Mouse (Mus musculus): ENCODE results near the gene Pex11g. TPM values are rescaled to one million over a fixed set of nuclear protein-coding genes. Genes with fewer than 3 reads are reported as not detected.

The Pex11g gene
- polyA plus RNA-seq, 1 experiment, result not detected

GRCm38 (mm10) chr8:3485192-3485591 lies 17.7 kb upstream of the Pex11g start:
- no peaks in the 10 kb centered on the region for H3K4me1 ChIP-seq (ENCODE audit: control insufficient read depth, insufficient read depth, low read length)
- TF ChIP-seq CTCF (IDR thresholded peaks at IDR 0.05; ENCODE audit: insufficient read depth, low read depth, low read length) (no peak), POLR2A (IDR thresholded peaks at IDR 0.05; ENCODE audit: insufficient read depth, low read depth, low read length) (no peak)
- no peak overlapping the region for H3K4me3 ChIP-seq (ENCODE audit: insufficient read depth, low read depth, low read length)
- 30% methylated on average over 5 of the region's 5 CpGs for WGBS
- no peak overlapping the region for H3K27ac ChIP-seq (ENCODE audit: insufficient read depth, low read depth, low read length)

- no peak overlapping the region for H3K4me3 ChIP-seq (ENCODE audit: insufficient read depth, low read depth, low read length)
- no peak overlapping the region for H3K27ac ChIP-seq (ENCODE audit: insufficient read depth, low read depth, low read length)
- WGBS, result 79% methylated on average over 7 of the region's 7 CpGs
- TF ChIP-seq POLR2A (IDR thresholded peaks at IDR 0.05; ENCODE audit: insufficient read depth, low read depth, low read length) (no peak), CTCF (IDR thresholded peaks at IDR 0.05; ENCODE audit: insufficient read depth, low read depth, low read length) (no peak)
- H3K4me1 ChIP-seq (ENCODE audit: control insufficient read depth, insufficient read depth, low read length), result no peaks in the 10 kb centered on the region
These were observed 16.1 kb upstream of the Pex11g start for GRCm38 (mm10) chr8:3483546-3483945.

- TF ChIP-seq CTCF (IDR thresholded peaks at IDR 0.05; ENCODE audit: insufficient read depth, low read depth, low read length), result no peak
- Histone ChIP-seq H3K4me1 (ENCODE audit: control insufficient read depth, insufficient read depth, low read length) (no peaks in the 10 kb centered on the region), H3K4me3 (ENCODE audit: insufficient read depth, low read depth, low read length) (no peak overlapping the region), H3K27ac (ENCODE audit: insufficient read depth, low read depth, low read length) (no peak overlapping the region)
- WGBS, result 82% methylated on average over 22 of the region's 22 CpGs
These were observed 14.8 kb upstream of the Pex11g start for GRCm38 (mm10) chr8:3482240-3482740.

- TF ChIP-seq POLR2A (IDR thresholded peaks at IDR 0.05; ENCODE audit: insufficient read depth, low read depth, low read length), result no peak
- no peak for TF ChIP-seq CTCF (IDR thresholded peaks at IDR 0.05; ENCODE audit: insufficient read depth, low read depth, low read length)
- Histone ChIP-seq H3K4me3 (ENCODE audit: insufficient read depth, low read depth, low read length) (no peak overlapping the region), H3K4me1 (ENCODE audit: control insufficient read depth, insufficient read depth, low read length) (no peaks in the 10 kb centered on the region), H3K27ac (ENCODE audit: insufficient read depth, low read depth, low read length) (no peak overlapping the region)
- 58% methylated on average over 5 of the region's 5 CpGs for WGBS
These were observed 14.1 kb upstream of the Pex11g start for GRCm38 (mm10) chr8:3481605-3482004.

GRCm38 (mm10) chr8:3480221-3480785 lies 12.8 kb upstream of the Pex11g start:
- no peak for TF ChIP-seq POLR2A (IDR thresholded peaks at IDR 0.05; ENCODE audit: insufficient read depth, low read depth, low read length)
- no peak for TF ChIP-seq CTCF (IDR thresholded peaks at IDR 0.05; ENCODE audit: insufficient read depth, low read depth, low read length)
- 68% methylated on average over 4 of the region's 4 CpGs for WGBS
- Histone ChIP-seq H3K4me1 (ENCODE audit: control insufficient read depth, insufficient read depth, low read length) (peaks cover 7% of the 10 kb centered on the region; the same call in 1 of the 2 replicates), H3K27ac (ENCODE audit: insufficient read depth, low read depth, low read length) (no peak overlapping the region), H3K4me3 (ENCODE audit: insufficient read depth, low read depth, low read length) (no peak overlapping the region)

- H3K4me1 ChIP-seq (ENCODE audit: control insufficient read depth, insufficient read depth, low read length), result peaks cover 7% of the 10 kb centered on the region; the same call in 1 of the 2 replicates
- no peak overlapping the region for H3K27ac ChIP-seq (ENCODE audit: insufficient read depth, low read depth, low read length)
- peak overlapping the region; percentile 37 for H3K4me3 ChIP-seq (ENCODE audit: insufficient read depth, low read depth, low read length)
- WGBS, result 25% methylated on average over 37 of the region's 37 CpGs
- no peak for TF ChIP-seq POLR2A (IDR thresholded peaks at IDR 0.05; ENCODE audit: insufficient read depth, low read depth, low read length)
- TF ChIP-seq CTCF (IDR thresholded peaks at IDR 0.05; ENCODE audit: insufficient read depth, low read depth, low read length), result no peak
These were observed 8.4 kb upstream of the Pex11g start for GRCm38 (mm10) chr8:3475715-3476429.

- H3K27ac ChIP-seq (ENCODE audit: insufficient read depth, low read depth, low read length), result no peak within 1 kb of the TSS
- no peaks in the 10 kb centered on the region for H3K4me1 ChIP-seq (ENCODE audit: control insufficient read depth, insufficient read depth, low read length)
- H3K4me3 ChIP-seq (ENCODE audit: insufficient read depth, low read depth, low read length), result no peak within 1 kb of the TSS
- TF ChIP-seq CTCF (IDR thresholded peaks at IDR 0.05; ENCODE audit: insufficient read depth, low read depth, low read length), result no peak
These were observed 3.1 kb upstream of the Pex11g start, which contains the start of gene Tex45 for GRCm38 (mm10) chr8:3470562-3470961. Tex45 (plus strand) TSS chr8:3470862.

- no peak overlapping the region for H3K27ac ChIP-seq (ENCODE audit: insufficient read depth, low read depth, low read length)
- TF ChIP-seq CTCF (IDR thresholded peaks at IDR 0.05; ENCODE audit: insufficient read depth, low read depth, low read length), result no peak
- TF ChIP-seq POLR2A (IDR thresholded peaks at IDR 0.05; ENCODE audit: insufficient read depth, low read depth, low read length), result no peak
- H3K4me1 ChIP-seq (ENCODE audit: control insufficient read depth, insufficient read depth, low read length), result no peaks in the 10 kb centered on the region
- no peak overlapping the region for H3K4me3 ChIP-seq (ENCODE audit: insufficient read depth, low read depth, low read length)
- 84% methylated on average over 1 of the region's 1 CpGs for WGBS
These were observed 1.4 kb upstream of the Pex11g start for GRCm38 (mm10) chr8:3468838-3469237.

- no peak overlapping the region; the same call in 1 of the 2 replicates for H3K27ac ChIP-seq (ENCODE audit: insufficient read depth, low read depth, low read length)
- 51% methylated on average over 9 of the region's 9 CpGs for WGBS
- TF ChIP-seq POLR2A (IDR thresholded peaks at IDR 0.05; ENCODE audit: insufficient read depth, low read depth, low read length), result no peak
- TF ChIP-seq CTCF (IDR thresholded peaks at IDR 0.05; ENCODE audit: insufficient read depth, low read depth, low read length), result no peak
These were observed 536 bp upstream of the Pex11g start for GRCm38 (mm10) chr8:3467886-3468545.

More at GRCm38 (mm10) chr8:3467886-3468545, 536 bp upstream of the Pex11g start:
- Histone ChIP-seq H3K4me3 (ENCODE audit: insufficient read depth, low read depth, low read length) (peak overlapping the region; percentile 68), H3K4me1 (ENCODE audit: control insufficient read depth, insufficient read depth, low read length) (no peaks in the 10 kb centered on the region)
